Mouse (Mus musculus) G1E-ER4 (cell line): ENCODE data around the gene Ube2l3. TPM values are rescaled to one million over a fixed set of nuclear protein-coding genes. Genes with fewer than 3 reads are reported as not detected.
A peak's percentile ranks its signal among the peaks of the same experiment; 100 is the strongest.

ENCODE experiments used
- GATA1 ChIP-seq: IDR thresholded peaks from one replicate; pipeline ENCODE4 v1.8.0; 2012; ENCODE audit warnings: low read length, inconsistent platforms
- polyA plus RNA-seq: library from polyadenylated mRNA; stranded (reverse); fragments of >175 nt; gene quantifications from 2 replicates; pipeline ENCODE4 v1.2.3, GENCODE M21; 2012

Gene Ube2l3
- polyA plus RNA-seq, 1 experiment, result 93.3 TPM

DNA sequence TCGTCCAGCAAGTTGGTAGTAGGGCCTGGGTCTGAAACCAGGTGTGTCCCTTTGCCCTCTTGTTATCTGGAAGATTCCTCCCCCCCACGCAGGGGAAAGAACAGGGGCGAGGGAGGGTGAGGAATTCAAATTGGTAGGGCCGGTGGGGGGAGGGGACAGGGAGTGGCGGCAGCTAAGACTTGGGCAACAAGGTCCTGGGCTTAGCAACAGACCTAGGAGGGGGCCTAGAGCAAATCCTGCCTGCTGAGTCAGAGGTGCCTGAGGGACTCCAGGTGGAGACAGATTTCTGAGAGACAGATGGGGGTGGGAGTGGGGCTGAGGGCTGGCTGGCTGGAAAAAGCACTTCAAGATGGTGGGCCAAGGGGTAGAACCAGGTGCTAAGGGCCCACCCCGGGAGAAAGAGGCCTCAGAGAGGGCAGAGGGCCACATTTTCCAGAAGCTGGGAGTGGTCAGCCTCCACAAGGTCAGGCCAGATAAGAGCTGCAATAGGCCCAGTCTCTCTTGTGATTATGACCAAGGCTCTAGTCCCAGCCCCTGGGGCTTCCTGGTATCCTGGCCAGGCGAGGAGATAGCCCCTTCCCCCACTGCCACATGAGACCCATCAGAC, 17.8 kb upstream of the Ube2l3 start:
- no peak for TF ChIP-seq GATA1

DNA sequence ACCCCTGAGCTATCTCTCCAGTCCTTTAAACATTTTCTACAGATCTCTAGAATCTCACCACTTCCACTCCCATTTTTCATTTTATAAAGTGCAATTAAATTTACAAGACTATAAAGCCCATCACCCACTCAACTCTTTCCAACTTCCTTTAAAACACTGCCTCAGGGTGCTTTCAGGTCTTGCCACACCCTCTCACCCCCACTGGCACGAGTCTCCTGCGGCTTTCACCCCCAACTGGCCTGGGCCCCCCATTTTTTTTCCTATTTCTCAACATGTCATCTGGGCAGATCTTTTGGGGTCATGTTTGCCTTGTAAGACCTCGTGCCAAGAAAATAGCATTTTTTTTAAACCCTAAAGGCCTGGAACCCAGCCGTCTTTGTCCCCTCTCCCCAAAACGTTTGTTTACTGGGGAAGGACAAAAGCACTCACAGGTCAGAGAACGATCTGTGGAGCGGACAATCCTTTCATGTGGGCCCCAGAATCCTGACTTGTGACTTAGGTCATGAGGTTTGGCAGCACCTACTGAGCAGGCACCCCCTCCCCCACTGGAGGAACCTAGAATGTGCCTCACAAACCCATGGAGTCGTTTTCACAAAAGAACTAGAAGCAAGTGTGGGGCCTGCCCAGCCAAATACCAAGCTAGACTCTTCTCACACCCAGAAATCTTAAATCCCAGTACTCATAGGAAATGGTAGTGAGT, 14.6 kb upstream of the Ube2l3 start:
- no peak for TF ChIP-seq GATA1

DNA sequence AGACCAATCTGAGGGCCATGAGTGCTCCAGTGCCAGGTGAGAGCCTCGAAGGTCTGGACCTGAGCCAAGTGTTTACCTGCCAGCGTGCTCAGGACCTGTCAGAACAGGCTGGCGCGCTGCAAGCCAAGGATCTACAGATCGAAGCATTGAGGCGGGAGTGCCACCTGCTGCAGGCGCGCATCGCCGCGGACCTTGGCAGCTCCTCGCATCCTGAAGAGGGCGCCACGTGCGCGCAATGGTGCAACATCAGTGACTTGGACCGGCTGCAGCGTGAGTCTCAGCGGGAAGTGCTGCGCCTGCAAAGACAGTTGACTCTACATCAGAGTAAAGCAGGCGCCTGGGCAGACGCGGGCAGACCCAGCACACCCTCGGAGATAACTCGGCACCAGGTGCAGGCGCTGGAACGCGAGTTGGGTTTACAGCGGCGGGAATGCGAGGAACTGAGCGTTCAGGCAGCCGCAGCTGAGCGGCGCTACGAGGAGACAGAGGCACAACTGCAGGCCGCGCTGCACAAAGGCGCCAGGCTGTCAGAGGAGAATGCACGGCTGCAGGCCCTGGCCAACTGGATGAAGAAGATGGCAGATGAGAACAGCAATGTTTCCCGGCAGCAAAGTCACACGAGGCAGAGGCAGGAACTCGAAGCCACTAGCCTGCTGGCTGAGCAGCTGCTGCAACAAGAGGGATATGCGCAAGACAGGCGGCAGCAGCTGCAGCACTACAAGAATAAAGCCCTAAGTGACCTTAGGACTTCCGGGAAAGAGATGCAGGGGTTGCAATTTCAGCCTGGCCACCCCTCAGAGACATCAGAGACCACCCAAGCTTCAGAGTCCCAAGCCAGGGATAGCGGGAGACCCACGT, 7.8 kb upstream of the Ube2l3 start:
- TF ChIP-seq GATA1, result no peak

DNA sequence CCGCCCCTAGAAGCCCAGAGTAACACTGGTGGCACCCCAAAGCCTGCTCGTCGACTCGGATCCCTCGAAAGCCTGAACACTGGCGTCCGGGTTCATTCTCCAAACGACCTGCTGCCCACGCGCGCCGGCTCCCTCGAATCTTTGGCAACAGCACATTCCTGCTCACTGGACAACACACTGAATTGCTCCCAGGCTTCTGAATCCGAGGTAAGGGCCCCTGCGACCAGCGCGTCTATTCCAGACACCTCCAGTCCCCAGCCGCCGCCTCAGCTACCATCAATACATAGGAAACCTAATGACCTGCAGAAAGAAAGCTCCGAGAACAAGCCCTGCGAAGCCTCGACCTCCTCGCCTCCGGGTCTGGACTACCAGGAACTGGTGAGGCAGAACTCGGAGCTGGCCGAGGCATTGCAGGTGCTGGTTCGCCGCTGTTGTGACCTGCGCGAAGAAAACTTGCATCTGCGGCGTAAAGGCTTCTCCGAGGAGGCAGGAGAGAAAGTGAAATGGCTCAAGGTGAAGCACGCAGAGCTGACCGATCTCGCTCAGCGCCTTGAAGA, 7.0 kb upstream of the Ube2l3 start:
- no peak for TF ChIP-seq GATA1

DNA sequence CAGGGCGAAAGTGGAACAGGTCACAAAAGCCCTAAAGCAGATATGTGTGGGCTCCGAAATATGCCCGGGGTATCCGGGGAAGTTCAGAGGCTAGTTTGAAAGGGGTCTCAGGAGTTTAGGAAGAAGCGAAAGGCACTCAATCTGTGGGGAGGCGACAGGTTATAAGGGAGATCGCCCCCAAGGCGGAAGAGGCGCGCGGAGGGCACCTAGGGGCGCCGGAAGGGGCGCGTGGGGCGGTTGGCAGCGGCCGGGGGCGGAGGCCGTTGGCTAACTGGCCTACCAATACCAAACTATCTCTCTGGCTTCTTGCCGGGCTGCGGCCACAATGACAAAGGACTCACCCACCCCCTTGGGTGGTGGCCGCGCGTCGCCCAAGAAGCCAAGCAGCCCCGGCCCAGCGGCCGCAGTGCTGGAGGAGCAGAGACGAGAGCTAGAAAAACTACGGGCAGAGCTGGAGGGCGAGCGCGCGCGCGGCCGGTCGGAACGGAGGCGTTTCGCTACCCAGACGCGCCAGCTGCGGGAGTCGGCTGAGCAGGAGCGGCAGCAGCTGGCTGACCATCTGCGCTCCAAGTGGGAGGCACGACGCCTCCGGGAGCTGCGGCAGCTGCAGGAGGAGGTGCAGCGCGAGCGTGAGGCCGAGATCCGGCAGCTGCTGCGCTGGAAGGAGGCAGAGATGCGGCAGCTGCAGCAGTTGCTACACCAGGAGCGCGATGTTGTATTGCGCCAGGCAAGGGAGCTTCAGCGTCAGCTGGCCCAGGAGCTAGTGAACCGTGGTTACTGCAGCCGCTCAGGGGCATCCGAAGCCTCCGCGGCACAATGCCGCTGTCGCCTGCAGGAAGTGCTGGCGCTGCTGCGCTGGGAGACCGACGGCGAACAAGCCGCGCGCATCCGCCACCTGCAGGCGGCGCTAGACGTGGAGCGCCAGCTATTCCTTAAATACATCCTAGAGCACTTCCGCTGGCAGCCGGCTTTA, 6.2 kb upstream of the Ube2l3 start, which contains the start of gene Rimbp3:
Gene Rimbp3 (plus strand): TSS at position 215 of the 973 bp plus-strand sequence.
- no peak for TF ChIP-seq GATA1

DNA sequence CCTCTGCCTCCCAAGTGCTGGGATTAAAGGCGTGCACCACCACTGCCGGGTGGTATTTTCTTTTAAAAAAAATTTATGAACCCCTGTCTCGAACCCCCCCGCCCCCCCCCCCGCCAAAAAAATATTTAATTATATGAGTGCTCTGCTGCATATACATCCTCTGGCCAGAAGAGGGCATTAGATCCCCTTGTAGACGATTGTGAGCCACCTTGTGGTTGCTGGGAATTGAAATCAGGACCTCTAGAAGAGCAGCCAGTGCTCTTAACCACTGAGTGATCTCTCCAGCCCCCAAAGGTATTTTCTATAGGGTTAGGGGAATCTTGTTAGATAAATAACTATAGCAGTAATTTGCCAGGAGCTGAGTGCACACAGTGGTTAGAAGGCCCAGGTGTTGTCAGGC, 2.5 kb upstream of the Ube2l3 start:
- TF ChIP-seq GATA1, result no peak

DNA sequence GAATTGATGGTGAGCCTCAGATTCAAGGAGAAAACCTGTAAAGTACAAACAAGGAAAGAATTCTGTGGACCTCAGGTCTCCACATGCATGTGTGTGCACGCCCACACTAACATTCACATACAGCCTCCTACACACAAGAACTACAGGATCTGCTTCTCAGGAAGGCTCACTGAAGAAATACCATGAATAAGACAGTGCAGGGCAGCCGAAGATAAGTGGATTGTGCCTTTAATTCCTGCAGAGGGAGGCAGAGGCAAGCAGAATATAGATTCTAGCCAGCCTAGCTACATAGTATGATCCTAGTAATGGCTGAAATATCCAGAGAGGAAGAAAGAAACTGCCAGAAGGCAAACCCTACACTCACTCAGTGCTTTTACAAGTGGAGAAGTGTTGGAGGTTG, 472 bp downstream of the Ube2l3 start:
- TF ChIP-seq GATA1, result no peak

DNA sequence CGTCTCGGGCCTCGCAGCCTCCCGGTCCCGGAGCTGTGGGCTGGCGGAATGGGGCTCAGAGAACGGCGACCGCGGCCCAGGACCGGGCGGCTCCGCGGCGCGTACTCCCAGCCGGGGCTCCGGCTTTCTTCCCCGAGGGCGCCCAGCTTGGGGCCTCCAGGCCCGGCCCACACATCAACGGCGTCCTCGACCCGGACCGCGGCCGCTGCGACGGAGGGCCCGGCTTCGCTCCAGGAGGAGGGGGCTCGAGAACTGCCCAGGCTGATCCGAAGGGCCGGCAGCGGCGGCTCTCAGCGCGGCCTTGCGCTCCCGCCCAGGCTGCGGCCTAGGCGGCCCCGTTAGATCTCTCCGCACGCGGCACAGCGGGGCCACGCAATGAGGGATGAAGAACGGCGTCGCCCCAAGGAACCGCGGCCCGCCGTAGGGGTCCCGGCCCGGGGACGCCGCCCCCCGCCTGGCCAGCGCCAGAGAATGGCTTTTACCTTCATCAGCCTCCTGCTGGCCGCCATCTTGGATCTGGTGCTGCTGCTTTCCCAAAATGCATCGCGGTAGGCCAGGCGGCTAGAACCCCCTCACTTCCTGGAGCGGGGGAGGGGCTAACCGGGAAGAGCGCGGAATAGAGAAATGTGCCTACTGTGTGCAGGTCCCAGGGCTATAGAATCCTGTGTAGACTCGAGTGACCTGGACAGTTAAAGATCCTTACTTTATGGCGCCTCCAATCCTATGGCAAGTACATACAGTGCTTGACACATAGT, 1.3 kb downstream of the Ube2l3 start:
- no peak for TF ChIP-seq GATA1

DNA sequence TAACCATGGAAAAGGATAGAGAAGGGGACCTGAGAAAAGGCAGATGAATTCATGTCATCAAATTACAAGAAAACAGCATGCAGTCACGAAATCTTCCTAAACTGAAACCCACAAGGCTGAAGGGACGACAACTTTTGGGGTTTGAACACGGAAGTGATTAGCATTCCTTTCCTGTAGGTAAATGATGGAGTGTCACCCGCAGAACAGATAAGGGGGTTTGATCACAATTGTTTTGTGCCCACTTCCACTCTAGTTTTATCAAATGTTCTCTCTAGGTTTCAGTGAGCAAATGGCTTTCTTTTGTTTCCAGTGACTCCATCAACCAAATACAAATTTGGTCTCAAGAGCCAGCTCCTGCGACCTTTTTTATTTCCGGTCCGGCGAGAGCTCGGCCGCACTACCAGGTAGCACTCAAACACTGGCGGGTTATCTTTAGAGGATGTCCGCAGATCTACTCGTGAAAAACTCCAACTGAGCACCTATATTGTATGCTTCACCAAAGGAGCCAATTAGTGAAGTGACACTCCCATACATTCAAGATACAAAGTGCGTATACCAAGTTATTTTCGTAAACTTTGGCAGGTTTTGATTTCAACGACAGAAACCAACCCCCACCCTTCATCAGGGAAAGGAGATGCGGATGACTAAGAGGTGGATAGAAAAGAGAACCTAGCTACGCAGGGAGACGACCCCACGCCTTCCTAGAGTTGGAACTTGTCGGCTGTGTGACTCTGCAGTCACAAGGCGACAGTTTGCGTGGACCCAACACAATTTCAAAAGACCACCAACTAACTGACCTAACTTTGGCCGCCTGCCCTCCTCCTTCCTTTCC, 2.1 kb downstream of the Ube2l3 start:
- peak; percentile 12 for TF ChIP-seq GATA1

DNA sequence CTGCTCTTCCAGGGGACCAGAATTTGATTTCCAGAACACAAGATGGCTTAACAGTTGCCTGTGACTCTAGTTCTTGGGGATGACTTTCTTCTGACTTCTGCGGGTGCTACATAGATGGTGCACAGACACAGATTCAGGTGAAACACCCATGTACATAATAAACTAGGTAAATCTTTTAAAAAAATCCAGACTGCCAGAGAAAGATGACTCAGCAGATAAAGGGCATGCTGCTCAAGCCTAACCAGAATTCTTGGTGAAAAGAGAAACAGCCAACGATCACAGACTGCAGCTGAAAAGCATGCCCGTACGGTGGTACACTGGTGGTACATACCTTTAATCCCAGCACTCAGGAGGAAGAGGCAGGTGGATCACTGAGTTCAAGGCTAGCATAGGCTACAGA, 8.6 kb downstream of the Ube2l3 start:
- TF ChIP-seq GATA1, result no peak

DNA sequence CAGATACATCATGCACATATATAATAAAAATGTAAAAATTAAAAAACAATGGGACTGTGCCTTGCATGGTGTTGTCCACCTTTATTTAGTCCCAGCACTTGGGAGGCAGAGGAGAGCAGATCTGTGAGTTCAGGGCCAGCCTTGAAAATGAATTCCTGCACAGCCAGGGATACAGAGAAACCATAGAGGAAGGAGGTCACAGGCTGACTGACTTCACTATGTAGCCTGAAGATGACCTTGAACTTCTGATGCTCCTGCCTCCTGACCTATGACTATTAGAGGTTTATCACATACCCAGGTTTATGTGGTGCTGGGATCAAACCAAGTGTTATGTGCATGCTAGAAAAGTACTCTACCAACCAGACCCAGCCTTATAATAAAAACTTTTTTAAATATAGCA, 17.0 kb downstream of the Ube2l3 start:
- TF ChIP-seq GATA1, result no peak

DNA sequence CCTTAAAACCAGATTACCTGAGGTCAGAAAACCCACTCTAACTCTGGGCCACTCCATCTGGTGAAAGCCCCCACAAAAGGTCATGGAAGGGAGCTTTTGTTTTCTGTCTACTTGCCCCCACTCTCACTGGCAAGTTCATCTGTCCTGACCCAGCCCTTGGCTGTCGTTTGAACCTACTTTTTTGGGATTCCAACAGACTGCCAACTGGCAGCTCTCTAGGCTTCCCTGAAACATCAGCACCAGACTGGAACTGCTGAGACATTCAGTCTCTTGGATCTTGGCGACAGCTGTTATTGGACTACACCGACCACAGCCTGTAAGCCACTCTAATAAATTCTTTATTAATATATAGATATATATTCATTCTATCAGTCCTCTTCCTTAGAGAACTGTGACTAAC, 19.4 kb downstream of the Ube2l3 start:
- no peak for TF ChIP-seq GATA1

DNA sequence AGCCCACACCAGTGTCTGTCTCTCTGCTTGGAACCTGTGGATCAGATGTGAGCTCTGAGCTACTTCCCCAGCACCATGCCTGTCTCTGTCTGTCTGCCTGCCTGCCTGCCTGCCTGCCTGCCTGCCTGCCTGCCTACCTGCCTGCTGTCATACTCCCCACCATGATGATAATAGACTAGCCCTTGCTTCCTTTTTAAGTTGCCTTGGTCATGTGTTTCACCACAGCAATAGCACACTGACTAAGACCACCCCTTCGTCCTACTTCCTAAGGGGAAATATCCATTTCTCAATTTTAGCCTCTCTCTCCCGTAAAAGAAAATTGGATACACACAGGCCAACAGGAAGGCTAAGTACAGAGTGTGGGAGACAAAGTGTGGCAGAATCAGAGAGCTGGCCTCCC, 20.3 kb downstream of the Ube2l3 start:
- no peak for TF ChIP-seq GATA1
